Mouse (Mus musculus): ENCODE measurements around the gene Gm20736.
"Not testable (repeated sequence)": the region's sequence is repeated elsewhere in the genome, so short reads cannot be mapped to it uniquely, and the experiment has no call there.

Gene Gm20736

GRCm38 (mm10) chrY:65377390-65377789 lies at the start of gene Gm20736:
Gm20736 (plus strand) TSS chrY:65377690.
- DNase-seq (ENCODE audit: low read depth), result not testable (repeated sequence)
